Mouse (Mus musculus) G1E (cell line): ENCODE measurements at regions not wholly inside any gene's neighbourhood (a gene's known extent, or its start where the extent isn't known, plus 50 kb on each side); places are given as distances from the start of the nearest gene placed in this dataset.

Source experiments
- CTCF ChIP-seq: IDR thresholded peaks from 2 replicates; pipeline ENCODE4 v1.5.1; 2012; ENCODE audit warnings: low read depth, low read length, inconsistent platforms, mixed read lengths
- POLR2AphosphoS5 ChIP-seq: IDR thresholded peaks from 2 replicates; pipeline ENCODE4 v1.6.1; 2012; ENCODE audit warnings: low read depth, low read length, inconsistent platforms; ENCODE audit not compliant: insufficient replicate concordance

DNA sequence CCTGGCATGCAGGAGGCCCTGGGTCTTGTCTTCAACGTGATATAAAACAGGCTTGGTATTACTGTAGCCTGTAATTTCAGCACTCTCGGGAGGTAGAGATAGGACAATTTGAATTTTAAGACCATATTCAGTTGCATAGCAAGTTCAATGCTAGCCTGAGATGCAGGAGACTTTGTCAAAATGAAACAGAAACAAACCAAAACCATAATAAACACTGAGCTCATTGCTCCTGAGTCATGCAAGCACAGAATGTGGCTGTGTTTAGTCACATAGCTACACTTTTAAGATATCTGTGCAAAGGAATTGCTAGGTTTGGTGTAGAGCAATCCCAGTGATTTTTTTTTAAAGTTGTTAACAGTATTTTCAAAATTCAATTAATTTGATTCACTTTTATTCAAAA is 93.3 kb downstream of the Kcnj2 start:
- TF ChIP-seq POLR2AphosphoS5 = no peak
- TF ChIP-seq CTCF = no peak
